Mouse (Mus musculus) neural tube, embryonic 14.5 days (tissue): Measurements from ENCODE around the gene Hus1b. TPM values are rescaled to one million over a fixed set of nuclear protein-coding genes. Genes with fewer than 3 reads are reported as not detected.

Source experiments
- ATAC-seq: fragments of 200-750 bp; cut with Nextera tagmentation; 2 replicates; pipeline ENCODE4 v1.8.0; 2017; ENCODE audit warnings: low read depth, mild to moderate bottlenecking, moderate TSS enrichment, moderate library complexity
- H3K27ac ChIP-seq: fragments of 300-500 bp; sonication (generic); 2 replicates; pipeline ENCODE4 v1.5.1; 2014; ENCODE audit warnings: low read depth, mild to moderate bottlenecking, control low read depth, low read length, moderate library complexity, mixed read lengths
- H3K27me3 ChIP-seq: fragments of 300-500 bp; sonication (generic); 2 replicates; pipeline ENCODE4 v1.6.1; 2014; ENCODE audit warnings: low read length; ENCODE audit not compliant: control insufficient read depth, insufficient read depth
- H3K36me3 ChIP-seq: fragments of 300-500 bp; sonication (generic); 2 replicates; pipeline ENCODE4 v1.6.1; 2014; ENCODE audit warnings: low read length, mixed read lengths; ENCODE audit not compliant: control insufficient read depth, insufficient read depth
- H3K4me1 ChIP-seq: fragments of 300-500 bp; sonication (generic); 2 replicates; pipeline ENCODE4 v1.6.1; 2014; ENCODE audit warnings: low read length; ENCODE audit not compliant: control insufficient read depth, insufficient read depth
- H3K4me2 ChIP-seq: fragments of 300-500 bp; sonication (generic); 2 replicates; pipeline ENCODE4 v1.6.1; 2014; ENCODE audit warnings: mild to moderate bottlenecking, low read depth, low read length, control low read depth
- H3K4me3 ChIP-seq: fragments of 300-500 bp; sonication (generic); 2 replicates; pipeline ENCODE4 v1.5.1; 2014; ENCODE audit warnings: low read depth, low read length, control low read depth, mixed read lengths
- H3K9ac ChIP-seq: fragments of 300-500 bp; sonication (generic); replicated peaks from 2 replicates; pipeline ENCODE4 v1.6.1; 2014; ENCODE audit warnings: low read depth, mild to moderate bottlenecking, control low read depth, low read length, mixed read lengths
- H3K9me3 ChIP-seq: fragments of 300-500 bp; sonication (generic); 2 replicates; pipeline ENCODE4 v1.6.1; 2016; ENCODE audit warnings: low read length; ENCODE audit not compliant: control insufficient read depth
- WGBS: fragments of 180-500 bp; shearing (Covaris S2); extraction: QIAGEN DNeasy Blood & Tissue Kit; methylation state at CpG from one replicate; pipeline ENCODE4 v1.1.7; 2014; 5-methylcytosine and 5-hydroxymethylcytosine counted together
- polyA plus RNA-seq: library from polyadenylated mRNA; unstranded; fragments of >200 nt; fragmentation: Nextera tagmentation; extraction: Ambion mirVana; gene quantifications from 2 replicates; pipeline ENCODE4 v1.2.1, GENCODE M21; 2014

The Hus1b gene
- polyA plus RNA-seq, 1 experiment from 2014 or later: 0.35 TPM

DNA sequence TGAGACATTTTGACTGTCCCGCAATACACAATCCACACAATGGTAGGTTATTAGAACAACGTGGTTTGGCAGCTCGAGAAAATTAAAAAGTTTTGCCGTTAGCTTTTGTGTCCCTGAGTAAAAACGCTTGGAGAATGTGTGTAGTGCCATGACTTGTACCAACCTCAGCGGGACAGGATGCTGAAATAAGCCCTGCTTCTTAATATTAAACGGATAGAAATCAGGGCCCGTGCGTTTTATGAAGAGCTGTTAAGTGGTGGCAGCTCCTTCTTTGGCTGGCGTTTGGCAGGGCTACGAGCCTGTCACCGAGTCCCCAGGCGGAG is 37.7 kb upstream of the Hus1b start:
- WGBS: 19% methylated on average over 13 of the region's 13 CpGs
- Histone ChIP-seq H3K36me3 (no peaks in the 10 kb centered on the region), H3K27ac (no peak overlapping the region), H3K4me2 (peak overlapping the region; percentile 58), H3K9me3 (no peaks in the 10 kb centered on the region), H3K27me3 (no peaks in the 10 kb centered on the region; the same call in 1 of the 2 replicates), H3K9ac (no peak overlapping the region; the same call in 1 of the 2 replicates), H3K4me1 (peaks cover 11% of the 10 kb centered on the region; the same call in 1 of the 2 replicates), H3K4me3 (peak overlapping the region; percentile 19)
- 0 out of 2 replicates have a peak, but pooled peaks have one; percentile 22 for ATAC-seq

GRCm38 (mm10) chr13:30981666-30982065 is 34.1 kb upstream of the Hus1b start:
- Histone ChIP-seq H3K27ac (no peak overlapping the region), H3K27me3 (no peaks in the 10 kb centered on the region; the same call in 1 of the 2 replicates), H3K9me3 (no peaks in the 10 kb centered on the region), H3K36me3 (no peaks in the 10 kb centered on the region), H3K9ac (no peak overlapping the region), H3K4me1 (peaks cover 11% of the 10 kb centered on the region; the same call in 1 of the 2 replicates), H3K4me2 (no peak overlapping the region), H3K4me3 (no peak overlapping the region)
- 76% methylated on average over 1 of the region's 1 CpGs for WGBS
- no peak for ATAC-seq

DNA sequence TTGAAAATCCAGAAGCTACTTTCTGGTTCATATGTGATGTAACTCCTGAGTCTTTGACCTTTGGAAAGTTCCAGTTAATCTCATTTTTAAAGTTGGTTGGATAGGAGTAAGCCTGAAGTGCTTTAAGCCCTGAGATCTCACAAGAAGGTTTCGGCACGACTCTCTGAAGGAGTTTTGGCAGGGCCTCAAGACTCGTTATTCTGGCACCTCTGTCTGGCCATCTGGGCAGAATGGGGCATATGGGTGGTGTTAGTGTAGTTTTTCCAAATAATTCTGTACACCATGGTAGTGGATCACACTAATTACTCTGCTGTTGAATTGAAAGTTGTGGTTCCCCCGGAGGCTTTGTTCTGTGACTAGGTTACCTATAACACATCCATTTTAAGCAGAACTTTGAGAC is 30.7 kb upstream of the Hus1b start:
- no peak overlapping the region for H3K4me3 ChIP-seq
- H3K27ac ChIP-seq: no peak overlapping the region
- ATAC-seq: no peak
- 67% methylated on average over 4 of the region's 4 CpGs for WGBS
- no peaks in the 10 kb centered on the region for H3K36me3 ChIP-seq
- H3K4me2 ChIP-seq: no peak overlapping the region
- H3K27me3 ChIP-seq: no peaks in the 10 kb centered on the region
- H3K4me1 ChIP-seq: no peaks in the 10 kb centered on the region
- no peak overlapping the region for H3K9ac ChIP-seq
- H3K9me3 ChIP-seq: no peaks in the 10 kb centered on the region

DNA sequence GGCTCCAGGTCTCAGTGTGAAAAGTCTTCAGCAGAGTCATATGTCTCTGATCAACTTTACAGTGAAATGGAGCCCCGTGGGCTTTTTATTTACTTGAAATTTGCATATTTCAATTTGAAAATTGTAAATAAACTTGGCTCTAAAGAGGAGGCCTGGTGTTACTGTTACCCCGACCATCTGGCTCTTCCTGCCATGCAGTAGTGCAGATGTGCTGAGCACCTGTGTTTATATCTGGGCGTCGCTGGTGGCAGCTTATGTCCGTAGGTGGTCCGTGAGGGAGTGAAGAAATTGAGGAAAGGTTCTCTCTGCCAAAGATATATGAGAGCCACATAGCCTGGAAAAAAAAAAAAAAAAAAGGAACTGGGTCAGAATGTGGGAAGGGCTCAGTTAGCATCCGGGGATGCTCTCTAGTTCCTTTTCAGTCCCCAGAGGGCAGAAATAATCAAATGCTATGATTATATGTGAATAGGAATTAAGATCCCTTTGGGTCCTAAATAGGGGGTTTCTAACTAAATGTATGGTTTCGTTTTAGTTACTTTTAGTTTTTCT is 29.1 kb upstream of the Hus1b start:
- Histone ChIP-seq H3K36me3 (no peaks in the 10 kb centered on the region), H3K27me3 (no peaks in the 10 kb centered on the region)

GRCm38 (mm10) chr13:30974247-30974630 is 26.7 kb upstream of the Hus1b start:
- Histone ChIP-seq H3K4me3 (peak overlapping the region; percentile 72), H3K27ac (no peak overlapping the region; the same call in 1 of the 2 replicates), H3K36me3 (no peaks in the 10 kb centered on the region), H3K27me3 (no peaks in the 10 kb centered on the region), H3K9ac (peak overlapping the region; percentile 72), H3K9me3 (no peaks in the 10 kb centered on the region), H3K4me2 (peak overlapping the region; percentile 62), H3K4me1 (no peaks in the 10 kb centered on the region)
- peak; percentile 70 for ATAC-seq
- WGBS: 27% methylated on average over 5 of the region's 5 CpGs

More for the DNA sequence above, 29.1 kb upstream of the Hus1b start:
- 54% methylated on average over 8 of the region's 8 CpGs for WGBS
- Histone ChIP-seq H3K4me1 (no peaks in the 10 kb centered on the region), H3K9ac (no peak overlapping the region), H3K4me2 (no peak overlapping the region), H3K4me3 (no peak overlapping the region), H3K9me3 (no peaks in the 10 kb centered on the region), H3K27ac (no peak overlapping the region)
- ATAC-seq: no peak

DNA sequence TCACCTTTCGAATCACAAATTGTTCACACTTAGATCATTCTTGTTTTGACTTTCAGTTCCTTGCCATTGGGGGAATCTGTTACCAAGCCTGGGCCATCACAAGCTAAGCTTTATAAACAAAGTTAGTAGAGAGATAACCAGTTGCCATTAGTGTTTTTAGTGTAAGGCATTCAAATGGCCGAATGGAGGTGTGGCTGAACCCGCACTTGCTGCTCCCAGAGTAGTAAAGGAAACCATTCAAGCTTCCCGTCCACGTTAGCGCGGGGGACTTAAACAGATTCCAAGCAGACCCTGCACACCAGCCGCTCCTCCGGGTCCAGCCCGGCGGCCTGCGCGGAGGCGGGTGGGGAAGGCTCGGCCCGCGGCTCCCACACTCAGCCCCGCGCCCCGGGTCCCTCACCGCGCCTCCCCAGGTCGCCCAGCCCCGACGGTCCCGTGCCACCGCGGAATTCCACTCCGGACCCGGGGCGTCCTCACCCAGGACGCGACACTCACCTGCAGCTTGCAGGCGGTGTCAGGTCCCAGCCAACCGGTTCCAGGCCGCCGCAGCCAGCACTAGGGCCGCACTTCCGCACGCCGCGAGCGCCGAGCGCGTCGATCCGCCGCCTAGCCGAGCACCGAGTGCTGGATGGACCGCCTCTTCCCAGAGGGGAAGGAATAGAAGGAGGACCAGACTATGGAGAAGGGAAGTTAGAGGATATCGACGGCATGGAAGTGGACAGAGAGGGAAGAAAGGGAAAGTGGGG is 26.1 kb upstream of the Hus1b start, which contains the start of the genes Exoc2 and Gm5447:
TSS of gene Exoc2 (minus strand) at position 593 of the 746 bp plus-strand sequence.
TSS of gene Gm5447 (plus strand) at position 704 of the 746 bp plus-strand sequence.
- H3K36me3 ChIP-seq: no peaks in the 10 kb centered on the region
- no peaks in the 10 kb centered on the region for H3K4me1 ChIP-seq
- under 1% methylated on average over 54 of the region's 54 CpGs for WGBS
- peak within 1 kb of the TSS; percentile 72 for H3K9ac ChIP-seq
- ATAC-seq: peak; percentile 99
- peak within 1 kb of the TSS; percentile 72 for H3K4me3 ChIP-seq
- H3K4me2 ChIP-seq: peak within 1 kb of the TSS; percentile 62
- H3K27me3 ChIP-seq: no peaks in the 10 kb centered on the region
- no peaks in the 10 kb centered on the region for H3K9me3 ChIP-seq
- H3K27ac ChIP-seq: peak within 1 kb of the TSS; percentile 77

GRCm38 (mm10) chr13:30972102-30972501 is 24.5 kb upstream of the Hus1b start:
- H3K27me3 ChIP-seq: no peaks in the 10 kb centered on the region
- no peaks in the 10 kb centered on the region for H3K4me1 ChIP-seq
- H3K4me2 ChIP-seq: no peak overlapping the region
- 95% methylated on average over 2 of the region's 2 CpGs for WGBS
- ATAC-seq: no peak
- H3K27ac ChIP-seq: no peak overlapping the region
- no peak overlapping the region for H3K4me3 ChIP-seq
- no peaks in the 10 kb centered on the region for H3K36me3 ChIP-seq
- H3K9ac ChIP-seq: no peak overlapping the region
- H3K9me3 ChIP-seq: no peaks in the 10 kb centered on the region

DNA sequence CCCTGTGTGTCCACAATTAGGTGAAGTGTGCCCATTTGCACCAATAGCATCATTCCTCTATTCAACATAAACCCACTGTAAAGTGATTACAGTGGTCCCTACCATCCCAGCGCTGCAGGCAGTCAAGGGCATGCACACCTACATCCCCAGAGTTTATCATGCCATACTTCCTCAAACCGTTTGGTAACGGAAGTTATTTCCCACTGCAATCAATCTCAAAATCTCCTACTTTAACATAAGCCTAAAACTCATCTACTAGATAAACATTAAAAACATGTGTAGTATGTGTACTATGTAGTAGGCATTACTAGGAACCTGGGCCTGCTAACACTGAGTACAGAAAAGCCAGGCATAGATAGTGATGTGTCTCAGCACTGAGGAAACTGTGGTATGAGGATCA is 23.5 kb upstream of the Hus1b start:
- no peak overlapping the region for H3K4me3 ChIP-seq
- no peaks in the 10 kb centered on the region for H3K36me3 ChIP-seq
- 88% methylated on average over 3 of the region's 3 CpGs for WGBS
- H3K4me1 ChIP-seq: peaks cover 7% of the 10 kb centered on the region; the same call in 1 of the 2 replicates
- H3K9me3 ChIP-seq: no peaks in the 10 kb centered on the region
- no peak overlapping the region for H3K9ac ChIP-seq
- ATAC-seq: no peak
- H3K27ac ChIP-seq: no peak overlapping the region
- no peak overlapping the region for H3K4me2 ChIP-seq
- H3K27me3 ChIP-seq: no peaks in the 10 kb centered on the region

DNA sequence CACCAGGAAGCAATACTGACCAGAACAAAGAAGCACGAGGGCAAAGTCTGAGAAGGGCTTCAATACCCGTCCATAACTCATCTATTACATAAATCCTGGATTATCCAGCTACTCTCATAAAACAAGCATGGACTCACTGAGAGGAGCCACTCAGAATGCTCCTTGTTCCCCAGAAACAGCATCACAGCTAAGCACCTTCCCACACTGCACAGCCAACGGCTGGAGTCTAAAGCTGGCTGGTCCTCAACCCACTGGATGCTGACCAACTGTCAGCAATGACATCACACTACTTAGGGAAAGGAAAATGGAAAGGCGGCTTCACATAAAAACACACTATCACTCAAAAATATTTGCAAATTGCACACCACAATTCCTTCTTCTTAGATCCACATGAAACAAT is 20.8 kb upstream of the Hus1b start:
- WGBS: 62% methylated on average over 4 of the region's 4 CpGs

More for the DNA sequence above, 20.8 kb upstream of the Hus1b start:
- no peak for ATAC-seq
- Histone ChIP-seq H3K4me3 (no peak overlapping the region), H3K9me3 (no peaks in the 10 kb centered on the region), H3K27ac (no peak overlapping the region), H3K9ac (no peak overlapping the region), H3K4me2 (no peak overlapping the region), H3K36me3 (no peaks in the 10 kb centered on the region), H3K4me1 (peaks cover 7% of the 10 kb centered on the region; the same call in 1 of the 2 replicates), H3K27me3 (no peaks in the 10 kb centered on the region)
